Mouse (Mus musculus): ENCODE data around the gene Fam189b. TPM values are rescaled to one million over a fixed set of nuclear protein-coding genes. Genes with fewer than 3 reads are reported as not detected.
"Not testable (repeated sequence)": the region's sequence is repeated elsewhere in the genome, so short reads cannot be mapped to it uniquely, and the experiment has no call there.

The Fam189b gene
- polyA plus RNA-seq, 1 experiment from 2014 or later, result 25.6 TPM

DNA sequence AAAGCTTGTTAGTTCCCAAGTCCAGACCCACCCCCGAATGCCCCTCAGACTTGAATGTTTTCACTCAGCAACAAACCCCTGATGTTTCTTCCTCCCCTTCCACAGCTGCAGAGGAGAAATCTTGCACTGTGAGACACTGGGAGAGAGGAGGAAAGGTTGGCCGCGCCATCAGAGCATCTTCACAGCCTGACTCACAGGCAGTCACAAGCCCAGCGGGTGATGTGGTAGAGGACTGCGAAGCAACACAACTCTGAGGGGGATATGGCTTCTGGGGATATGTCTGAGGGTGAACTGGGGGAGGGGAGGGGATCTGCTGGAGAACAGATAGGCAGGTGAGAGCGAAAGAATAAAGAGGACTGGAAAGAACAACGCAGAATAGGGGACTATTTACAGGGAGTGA is 24.3 kb upstream of the Fam189b start:
- H3K4me1 ChIP-seq, result peaks cover 24% of the 10 kb centered on the region
- H3K9me3 ChIP-seq, result no peaks in the 10 kb centered on the region
- ATAC-seq (ENCODE audit: low FRiP score), result no peak
- 24% methylated on average over 7 of the region's 7 CpGs for WGBS
- peaks cover 6% of the 10 kb centered on the region; the same call in 1 of the 2 replicates for H3K27me3 ChIP-seq
- peak overlapping the region; percentile 90 for H3K4me2 ChIP-seq
- H3K4me3 ChIP-seq (replicated peaks), result peak overlapping the region; percentile 73
- H3K9ac ChIP-seq, result peak overlapping the region; percentile 68; the same call in 1 of the 2 replicates
- 0 out of 2 replicates have a peak overlapping the region, but pooled peaks have one; percentile 2 for H3K27ac ChIP-seq
- no peaks in the 10 kb centered on the region for H3K36me3 ChIP-seq (replicated peaks)

DNA sequence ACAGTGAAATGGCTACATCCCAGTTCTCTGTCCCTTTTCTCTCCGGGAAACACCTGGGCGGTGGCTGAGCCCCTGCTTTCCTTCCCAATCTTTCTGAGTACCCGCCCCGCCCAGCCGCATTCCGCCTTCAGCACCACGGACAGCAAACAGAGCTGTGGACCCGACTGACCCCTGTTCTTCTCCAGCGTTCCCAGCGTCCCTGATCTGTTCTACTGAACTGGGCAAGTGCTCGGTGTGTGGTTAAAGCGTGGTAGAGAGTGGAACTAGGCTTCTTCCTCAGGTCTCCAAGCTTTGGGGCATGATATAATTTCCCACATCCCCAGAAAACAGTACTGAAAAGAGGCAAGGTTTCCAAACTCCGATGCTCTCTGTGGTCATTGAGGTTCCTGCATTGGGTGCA is 23.7 kb upstream of the Fam189b start:
- no peaks in the 10 kb centered on the region for H3K36me3 ChIP-seq (replicated peaks)
- ATAC-seq (ENCODE audit: low FRiP score), result no peak
- no peaks in the 10 kb centered on the region for H3K9me3 ChIP-seq
- H3K27ac ChIP-seq, result no peak overlapping the region
- peak overlapping the region; percentile 90 for H3K4me2 ChIP-seq
- peak overlapping the region; percentile 73 for H3K4me3 ChIP-seq (replicated peaks)
- WGBS, result 1% methylated on average over 13 of the region's 13 CpGs
- H3K27me3 ChIP-seq, result peaks cover 6% of the 10 kb centered on the region; the same call in 1 of the 2 replicates
- H3K4me1 ChIP-seq, result peaks cover 29% of the 10 kb centered on the region
- peak overlapping the region; percentile 68 for H3K9ac ChIP-seq

DNA sequence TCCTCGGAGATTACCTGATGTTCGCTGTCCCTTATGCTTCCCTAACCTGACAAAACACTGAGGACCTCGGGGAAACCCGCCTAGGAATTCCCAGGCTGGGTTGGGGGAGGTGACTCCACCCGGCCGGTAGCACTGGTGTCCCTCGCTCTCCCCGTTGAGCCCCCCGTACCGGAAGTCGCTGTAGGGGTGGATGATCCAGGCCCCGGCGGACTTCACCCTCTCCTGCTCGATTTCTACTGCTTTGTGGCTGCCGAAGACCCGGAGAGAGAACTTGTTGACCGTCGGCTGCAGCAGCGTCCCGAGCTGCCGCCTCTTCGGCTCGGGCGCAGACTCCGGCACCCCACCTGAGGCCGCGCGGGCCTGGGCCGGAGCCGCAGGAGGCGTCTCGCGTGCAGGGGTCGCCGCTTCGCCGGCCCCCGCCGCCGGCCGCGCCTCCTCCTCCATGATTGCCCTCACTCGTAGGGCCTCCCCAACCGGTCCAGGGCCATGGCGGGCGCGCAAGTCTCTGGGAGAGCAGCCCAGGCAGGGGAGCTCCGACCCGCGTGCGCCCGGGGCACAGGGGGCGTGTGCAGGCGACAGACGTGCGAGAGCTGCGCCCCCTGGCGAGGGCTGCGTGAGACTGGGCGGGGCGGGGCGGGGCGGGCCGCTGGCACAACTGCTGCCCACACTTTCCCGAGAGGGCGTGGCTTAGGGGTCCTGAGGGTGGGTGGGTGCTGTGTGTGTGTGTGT is 23.2 kb upstream of the Fam189b start, which contains the start of gene Hcn3:
Hcn3 (minus strand) TSS at position 581 of the 729 bp plus-strand sequence.
- under 1% methylated on average over 63 of the region's 66 CpGs for WGBS
- peak; percentile 78 for ATAC-seq (ENCODE audit: low FRiP score)
- Histone ChIP-seq H3K9ac (peak within 1 kb of the TSS; percentile 68), H3K27me3 (peaks cover 6% of the 10 kb centered on the region; the same call in 1 of the 2 replicates), H3K4me2 (peak within 1 kb of the TSS; percentile 90), H3K27ac (0 out of 2 replicates have a peak within 1 kb of the TSS, but pooled peaks have one; percentile 27), H3K9me3 (no peaks in the 10 kb centered on the region), H3K36me3 (replicated peaks) (no peaks in the 10 kb centered on the region), H3K4me1 (peaks cover 30% of the 10 kb centered on the region), H3K4me3 (replicated peaks) (peak within 1 kb of the TSS; percentile 73)

DNA sequence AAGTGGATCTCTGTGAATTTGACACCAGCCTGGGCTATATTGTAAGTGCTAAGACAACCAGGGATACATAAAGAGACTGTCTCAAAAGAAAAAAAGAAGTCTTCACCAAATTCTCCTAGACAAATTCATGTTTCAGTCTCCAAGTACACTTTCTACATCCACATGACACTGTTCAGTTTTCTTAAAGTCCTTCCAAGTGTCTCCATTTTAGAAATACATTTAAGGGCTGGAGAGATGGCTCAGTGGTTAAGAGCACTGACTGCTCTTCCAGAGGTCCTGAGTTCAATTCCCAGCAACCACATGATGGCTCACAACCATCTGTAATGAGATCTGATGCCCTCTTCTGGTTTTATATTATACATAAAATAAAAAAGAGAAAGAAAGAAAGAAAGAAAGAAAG is 21.7 kb upstream of the Fam189b start:
- not testable (repeated sequence) for H3K27me3 ChIP-seq; H3K4me2 ChIP-seq; H3K27ac ChIP-seq; H3K4me3 ChIP-seq (replicated peaks); H3K9ac ChIP-seq; H3K9me3 ChIP-seq; H3K36me3 ChIP-seq (replicated peaks); ATAC-seq (ENCODE audit: low FRiP score)
- peaks cover 42% of the 10 kb centered on the region for H3K4me1 ChIP-seq

DNA sequence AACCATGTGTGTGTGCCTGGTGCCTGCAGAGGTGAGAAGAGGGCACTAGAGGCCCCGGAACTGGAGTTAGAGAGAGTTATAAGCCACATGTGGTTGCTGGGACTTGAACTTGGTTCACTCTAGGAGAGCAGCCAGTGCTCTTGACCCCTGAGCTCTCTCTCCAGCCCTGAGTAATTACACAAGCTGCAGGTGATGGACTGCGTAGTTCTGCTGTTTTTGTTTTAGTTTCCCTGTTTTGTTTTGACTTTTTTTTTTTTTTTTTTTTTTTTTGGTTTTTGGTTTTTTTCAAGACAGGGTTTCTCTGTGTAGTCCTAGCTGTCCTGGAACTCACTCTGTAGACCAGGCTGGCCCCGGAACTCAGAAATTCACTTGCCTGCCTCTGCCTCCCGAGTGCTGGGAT is 21.2 kb upstream of the Fam189b start:
- no peak overlapping the region for H3K4me3 ChIP-seq (replicated peaks)
- H3K27ac ChIP-seq, result no peak overlapping the region
- 86% methylated on average over 4 of the region's 4 CpGs for WGBS
- peaks cover 4% of the 10 kb centered on the region for H3K36me3 ChIP-seq (replicated peaks)
- no peak overlapping the region for H3K4me2 ChIP-seq
- no peak for ATAC-seq (ENCODE audit: low FRiP score)
- peaks cover 47% of the 10 kb centered on the region for H3K4me1 ChIP-seq
- no peaks in the 10 kb centered on the region for H3K9me3 ChIP-seq
- H3K27me3 ChIP-seq, result peaks cover 6% of the 10 kb centered on the region; the same call in 1 of the 2 replicates
- H3K9ac ChIP-seq, result no peak overlapping the region

DNA sequence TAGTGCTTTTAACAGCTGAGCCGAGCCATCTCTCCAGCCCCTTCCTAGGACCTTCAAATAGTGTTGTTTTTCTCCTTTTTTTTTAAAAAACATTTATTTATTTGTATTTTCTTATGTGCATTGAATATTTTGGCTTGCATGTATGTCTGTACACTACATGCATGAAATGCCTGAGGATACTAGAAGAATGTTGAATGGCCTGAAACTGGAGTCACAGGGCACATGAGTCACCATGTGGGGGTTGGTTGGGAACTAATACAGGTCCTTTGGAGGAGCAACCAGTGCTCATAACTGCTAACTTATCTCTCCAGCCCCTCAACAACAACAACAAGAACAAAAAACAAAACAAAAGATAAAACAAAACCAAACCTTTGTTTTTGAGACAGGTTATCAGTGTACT is 19.8 kb upstream of the Fam189b start:
- peaks cover 16% of the 10 kb centered on the region for H3K36me3 ChIP-seq (replicated peaks)
- no peak overlapping the region for H3K4me3 ChIP-seq (replicated peaks)
- H3K27ac ChIP-seq, result no peak overlapping the region
- H3K9ac ChIP-seq, result no peak overlapping the region
- WGBS, result 83% methylated on average over 1 of the region's 1 CpGs
- peaks cover 48% of the 10 kb centered on the region for H3K4me1 ChIP-seq
- H3K27me3 ChIP-seq, result peaks cover 5% of the 10 kb centered on the region; the same call in 1 of the 2 replicates
- ATAC-seq (ENCODE audit: low FRiP score), result no peak
- no peaks in the 10 kb centered on the region for H3K9me3 ChIP-seq
- H3K4me2 ChIP-seq, result no peak overlapping the region

DNA sequence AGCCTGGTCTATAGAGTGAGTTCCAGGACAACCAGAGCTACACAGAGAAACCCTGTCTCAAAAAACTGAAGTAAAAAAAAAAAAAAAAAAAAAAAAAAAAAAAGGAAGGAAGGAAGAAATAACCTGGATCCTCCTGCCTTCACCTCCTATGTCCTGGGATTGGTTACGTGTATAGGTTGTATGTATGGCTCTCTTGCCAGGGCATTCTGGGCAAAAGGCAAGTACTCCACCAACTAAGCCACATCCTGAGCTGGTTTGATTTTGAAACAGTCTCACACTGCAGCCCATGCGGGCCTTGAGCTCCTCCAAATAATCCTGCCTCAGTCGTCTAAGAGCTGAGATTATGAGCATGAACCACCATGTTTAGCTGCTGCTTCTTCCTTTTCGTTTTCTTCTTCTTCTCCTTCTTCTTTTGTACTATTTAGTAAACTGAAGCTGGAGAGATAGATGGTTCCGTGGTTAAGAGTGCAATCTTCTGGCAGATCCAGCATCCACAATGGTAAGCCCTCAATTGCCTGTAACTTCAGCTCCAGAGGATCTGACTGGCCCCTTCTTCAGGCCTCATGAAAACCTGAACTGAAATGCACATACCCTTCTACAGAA is 19.2 kb upstream of the Fam189b start:
- H3K4me2 ChIP-seq, result peak overlapping the region; percentile 74
- H3K9ac ChIP-seq, result peak overlapping the region; percentile 97; the same call in 1 of the 2 replicates
- 80% methylated on average over 5 of the region's 5 CpGs for WGBS
- peaks cover 42% of the 10 kb centered on the region for H3K4me1 ChIP-seq
- H3K27me3 ChIP-seq, result peaks cover under 1% of the 10 kb centered on the region; the same call in 1 of the 2 replicates
- H3K4me3 ChIP-seq (replicated peaks), result peak overlapping the region; percentile 97; the same call in 1 of the 2 replicates
- H3K9me3 ChIP-seq, result no peaks in the 10 kb centered on the region
- ATAC-seq (ENCODE audit: low FRiP score), result no peak
- no peak overlapping the region for H3K27ac ChIP-seq
- H3K36me3 ChIP-seq (replicated peaks), result peaks cover 22% of the 10 kb centered on the region

DNA sequence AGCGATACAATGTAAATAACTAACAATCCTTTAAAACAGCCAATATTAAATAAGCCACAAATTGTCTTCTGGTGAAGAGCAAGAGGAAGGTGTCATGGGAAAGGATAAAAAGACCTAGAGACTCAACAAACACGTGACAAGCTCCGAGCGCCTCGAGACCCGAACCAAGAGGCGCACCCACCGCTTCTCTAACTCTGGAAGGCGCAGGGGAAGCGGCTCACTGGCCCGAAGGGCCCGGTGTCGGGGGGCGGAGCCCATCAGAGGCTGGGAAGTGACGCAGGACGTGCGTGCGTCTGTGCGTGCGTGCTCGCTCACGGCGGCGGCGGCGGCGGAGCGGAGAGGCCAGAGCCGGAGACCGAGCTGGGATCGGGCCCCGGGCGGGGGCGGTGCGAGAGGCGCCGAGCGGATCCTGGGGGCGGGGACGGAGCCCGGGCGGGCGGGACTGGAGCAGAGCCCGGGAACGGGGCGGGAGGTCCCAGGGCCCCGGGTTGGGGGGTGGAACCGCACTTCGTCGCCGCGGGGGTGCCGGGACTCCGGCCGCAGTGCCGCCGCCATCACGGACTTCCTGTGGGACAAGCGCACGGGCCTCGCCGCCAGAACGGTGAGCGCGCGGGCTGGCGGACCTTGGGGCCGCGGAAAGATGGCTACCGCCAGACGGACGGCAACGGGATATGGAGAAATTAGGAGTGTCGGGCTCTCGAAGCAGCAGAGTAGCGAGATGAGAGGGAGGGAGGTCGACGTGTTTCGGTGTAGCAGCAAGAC is 18.3 kb upstream of the Fam189b start, which contains the start of gene Clk2:
Clk2 (plus strand) TSS at position 290 of the 762 bp plus-strand sequence.
- Histone ChIP-seq H3K4me3 (replicated peaks) (peak within 1 kb of the TSS; percentile 97), H3K36me3 (replicated peaks) (peaks cover 31% of the 10 kb centered on the region), H3K4me1 (peaks cover 33% of the 10 kb centered on the region), H3K27me3 (no peaks in the 10 kb centered on the region), H3K27ac (peak within 1 kb of the TSS; percentile 96), H3K4me2 (peak within 1 kb of the TSS; percentile 74), H3K9ac (peak within 1 kb of the TSS; percentile 97), H3K9me3 (no peaks in the 10 kb centered on the region)
- ATAC-seq (ENCODE audit: low FRiP score), result peak; percentile 96
- WGBS, result under 1% methylated on average over 71 of the region's 79 CpGs

DNA sequence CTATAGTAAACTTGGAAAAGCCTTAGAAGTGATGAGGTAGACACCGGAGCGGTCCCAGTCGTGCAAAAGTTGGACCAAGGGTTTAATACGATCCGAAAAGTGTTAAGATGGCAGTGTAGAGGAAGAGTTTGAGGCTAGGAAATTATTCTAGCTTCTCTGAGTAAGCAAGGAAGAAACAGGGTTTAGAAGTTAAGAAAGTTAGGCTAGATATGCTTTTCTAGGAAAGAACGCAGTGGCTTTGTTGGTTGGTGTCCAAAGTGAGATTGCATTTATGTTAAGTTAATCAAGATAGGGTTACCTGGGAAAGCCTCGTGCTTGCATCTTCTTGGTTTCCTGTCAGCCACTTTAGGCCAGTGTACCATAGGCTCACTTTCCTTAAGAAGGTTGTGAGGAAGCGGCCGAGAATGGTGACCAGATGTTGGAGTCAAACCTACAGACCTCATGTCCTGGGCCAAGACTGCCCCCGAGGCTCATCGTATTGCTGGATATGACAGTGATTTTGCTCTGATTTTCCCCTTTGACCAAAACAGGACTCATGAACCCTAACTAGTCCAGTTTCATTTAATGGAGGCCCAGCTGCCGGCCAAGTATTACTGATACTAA is 17.6 kb upstream of the Fam189b start:
- Histone ChIP-seq H3K4me3 (replicated peaks) (peak overlapping the region; percentile 97), H3K4me2 (peak overlapping the region; percentile 74), H3K4me1 (peaks cover 29% of the 10 kb centered on the region), H3K27ac (peak overlapping the region; percentile 96), H3K9me3 (no peaks in the 10 kb centered on the region), H3K27me3 (no peaks in the 10 kb centered on the region), H3K9ac (peak overlapping the region; percentile 97), H3K36me3 (replicated peaks) (peaks cover 38% of the 10 kb centered on the region)
- WGBS, result 24% methylated on average over 12 of the region's 12 CpGs
- ATAC-seq (ENCODE audit: low FRiP score), result no peak

DNA sequence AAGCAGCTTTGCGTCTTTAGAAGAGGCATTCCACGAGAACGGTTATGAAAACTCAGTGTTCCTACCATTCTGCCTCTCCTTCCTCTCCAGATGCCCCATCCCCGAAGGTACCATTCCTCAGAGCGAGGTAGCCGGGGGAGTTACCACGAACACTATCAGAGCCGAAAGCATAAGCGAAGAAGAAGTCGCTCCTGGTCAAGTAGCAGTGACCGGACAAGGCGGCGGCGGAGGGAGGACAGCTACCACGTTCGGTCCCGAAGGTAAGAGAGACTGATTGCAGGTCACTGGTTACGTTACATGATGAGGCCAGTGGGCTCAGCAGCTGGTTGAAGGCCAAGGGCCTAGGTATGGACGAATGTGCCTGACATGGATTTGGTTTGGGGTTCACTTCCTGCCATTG is 16.0 kb upstream of the Fam189b start:
- H3K9me3 ChIP-seq, result no peaks in the 10 kb centered on the region
- H3K27ac ChIP-seq, result no peak overlapping the region
- no peak for ATAC-seq (ENCODE audit: low FRiP score)
- no peak overlapping the region for H3K9ac ChIP-seq
- peaks cover 52% of the 10 kb centered on the region for H3K36me3 ChIP-seq (replicated peaks)
- no peak overlapping the region for H3K4me2 ChIP-seq
- no peak overlapping the region for H3K4me3 ChIP-seq (replicated peaks)
- H3K27me3 ChIP-seq, result no peaks in the 10 kb centered on the region
- WGBS, result 94% methylated on average over 19 of the region's 19 CpGs
- H3K4me1 ChIP-seq, result peaks cover 28% of the 10 kb centered on the region

DNA sequence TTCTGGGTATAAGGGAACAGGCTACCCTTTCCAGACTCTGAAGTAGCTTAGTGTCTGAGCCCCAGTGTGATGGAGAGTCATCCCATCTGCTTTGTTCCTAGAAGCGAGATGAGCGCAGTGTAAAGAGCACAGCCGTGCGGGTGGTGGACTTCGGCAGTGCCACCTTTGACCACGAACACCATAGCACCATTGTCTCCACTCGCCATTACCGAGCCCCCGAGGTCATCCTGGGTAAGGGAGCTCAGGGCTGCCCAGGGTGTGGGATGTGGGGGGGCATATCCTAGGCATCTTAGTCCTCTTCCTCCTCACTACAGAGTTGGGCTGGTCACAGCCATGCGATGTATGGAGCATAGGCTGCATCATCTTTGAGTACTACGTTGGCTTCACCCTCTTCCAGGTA is 8.1 kb upstream of the Fam189b start:
- Histone ChIP-seq H3K4me3 (replicated peaks) (no peak overlapping the region), H3K36me3 (replicated peaks) (peaks cover 77% of the 10 kb centered on the region), H3K4me1 (peaks cover 18% of the 10 kb centered on the region), H3K27ac (no peak overlapping the region), H3K4me2 (no peak overlapping the region), H3K9ac (no peak overlapping the region), H3K9me3 (no peaks in the 10 kb centered on the region), H3K27me3 (no peaks in the 10 kb centered on the region)
- ATAC-seq (ENCODE audit: low FRiP score), result no peak
- 93% methylated on average over 11 of the region's 11 CpGs for WGBS

DNA sequence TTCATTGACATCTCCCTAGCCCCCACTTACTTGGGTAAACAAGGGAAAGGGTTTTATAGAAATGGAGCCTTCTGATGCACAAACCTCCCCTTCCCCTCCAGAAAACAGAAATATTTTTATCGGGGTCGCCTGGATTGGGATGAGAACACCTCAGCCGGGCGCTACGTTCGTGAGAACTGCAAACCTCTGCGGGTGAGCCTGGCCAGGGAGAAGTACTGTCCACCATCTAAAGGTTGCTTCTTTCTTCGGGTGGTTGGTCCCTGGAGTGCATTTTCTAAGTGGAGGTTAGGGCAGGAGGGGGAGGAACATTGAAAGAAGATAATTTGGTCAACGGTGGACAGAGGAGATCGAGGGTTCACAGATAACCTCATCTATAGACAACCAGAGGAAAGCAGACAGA is 7.4 kb upstream of the Fam189b start:
- Histone ChIP-seq H3K27ac (no peak overlapping the region), H3K4me2 (no peak overlapping the region), H3K9ac (no peak overlapping the region), H3K4me3 (replicated peaks) (no peak overlapping the region), H3K27me3 (no peaks in the 10 kb centered on the region), H3K9me3 (no peaks in the 10 kb centered on the region), H3K36me3 (replicated peaks) (peaks cover 77% of the 10 kb centered on the region), H3K4me1 (peaks cover 18% of the 10 kb centered on the region)
- 96% methylated on average over 10 of the region's 10 CpGs for WGBS
- no peak for ATAC-seq (ENCODE audit: low FRiP score)

All from forebrain, embryonic 12.5 days (tissue).